Mouse (Mus musculus) liver, embryonic 11.5 days (tissue): Measurements from ENCODE around the gene Gpbar1. TPM values are rescaled to one million over a fixed set of nuclear protein-coding genes. Genes with fewer than 3 reads are reported as not detected.
"Not testable (repeated sequence)": the region's sequence is repeated elsewhere in the genome, so short reads cannot be mapped to it uniquely, and the experiment has no call there.

ENCODE experiments used
- ATAC-seq: fragments of 200-750 bp; cut with Nextera tagmentation; replicated peaks from 2 replicates; pipeline ENCODE4 v1.8.0; 2017; ENCODE audit warnings: moderate number of reproducible peaks, mild to moderate bottlenecking, moderate TSS enrichment, moderate library complexity; ENCODE audit not compliant: low FRiP score
- DNase-seq: peaks from one replicate; pipeline ENCODE4 v3.0.0-alpha.2; 2017; ENCODE audit warnings: low spot score
- H3K27ac ChIP-seq: fragments of 300-500 bp; sonication (generic); 2 replicates; pipeline ENCODE4 v1.5.1; 2014; ENCODE audit warnings: mild to moderate bottlenecking, low read depth, low read length, control low read depth
- H3K27me3 ChIP-seq: fragments of 300-500 bp; sonication (generic); replicated peaks from 2 replicates; pipeline ENCODE4 v1.6.1; 2014; ENCODE audit warnings: low read length, mixed read lengths; ENCODE audit not compliant: control insufficient read depth, insufficient read depth
- H3K36me3 ChIP-seq: fragments of 300-500 bp; sonication (generic); 2 replicates; pipeline ENCODE4 v1.6.1; 2014; ENCODE audit warnings: mild to moderate bottlenecking, low read length, moderate library complexity, mixed read lengths; ENCODE audit not compliant: control insufficient read depth, insufficient read depth
- H3K4me1 ChIP-seq: fragments of 300-500 bp; sonication (generic); replicated peaks from 2 replicates; pipeline ENCODE4 v1.6.1; 2014; ENCODE audit warnings: low read length, mixed read lengths; ENCODE audit not compliant: control insufficient read depth, insufficient read depth
- H3K4me2 ChIP-seq: fragments of 300-500 bp; sonication (generic); 2 replicates; pipeline ENCODE4 v1.6.1; 2014; ENCODE audit warnings: mild to moderate bottlenecking, control low read depth, moderate library complexity
- H3K4me3 ChIP-seq: fragments of 300-500 bp; sonication (generic); 2 replicates; pipeline ENCODE4 v1.5.1; 2014; ENCODE audit warnings: low read depth, low read length, control low read depth
- H3K9ac ChIP-seq: fragments of 300-500 bp; sonication (generic); 2 replicates; pipeline ENCODE4 v1.6.1; 2014; ENCODE audit warnings: low read depth, low read length, control low read depth
- H3K9me3 ChIP-seq: fragments of 300-500 bp; sonication (generic); 2 replicates; pipeline ENCODE4 v1.6.1; 2016; ENCODE audit warnings: low read length, inconsistent platforms, mixed read lengths; ENCODE audit not compliant: control insufficient read depth
- WGBS: fragments of 180-500 bp; shearing (Covaris S2); extraction: QIAGEN DNeasy Blood & Tissue Kit; methylation state at CpG from one replicate; pipeline ENCODE4 v1.1.7; 2014; 5-methylcytosine and 5-hydroxymethylcytosine counted together
- polyA plus RNA-seq: library from polyadenylated mRNA; unstranded; fragments of >200 nt; fragmentation: Nextera tagmentation; extraction: Ambion mirVana; gene quantifications from 2 replicates; pipeline ENCODE4 v1.2.1, GENCODE M21; 2014

The Gpbar1 gene
- polyA plus RNA-seq, 1 experiment from 2014 or later, result 3.2 TPM

DNA sequence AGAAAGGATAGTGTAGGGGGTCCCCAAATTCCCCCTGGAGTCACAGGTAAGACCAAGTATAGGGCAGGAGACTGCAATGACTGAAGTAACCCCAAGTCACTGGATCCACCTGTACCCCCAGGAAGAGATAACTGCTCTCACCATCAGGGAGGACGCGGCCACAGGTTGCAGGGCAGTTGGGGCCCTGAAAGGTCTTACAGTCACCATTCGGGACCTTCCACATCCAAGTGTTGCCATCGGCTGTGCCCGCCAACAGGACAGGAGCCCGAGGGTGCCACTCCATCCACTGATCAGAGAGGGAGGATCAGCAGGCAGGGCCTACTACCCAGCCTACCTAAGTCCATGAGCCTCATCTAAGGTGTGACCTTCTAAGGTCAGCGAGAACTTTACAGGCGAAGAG, 3.5 kb downstream of the Gpbar1 start:
- no peak overlapping the region for H3K27ac ChIP-seq
- WGBS, result 96% methylated on average over 8 of the region's 8 CpGs
- peaks cover 12% of the 10 kb centered on the region for H3K4me1 ChIP-seq
- H3K4me2 ChIP-seq, result no peak overlapping the region
- peaks cover 18% of the 10 kb centered on the region for H3K36me3 ChIP-seq
- no peaks in the 10 kb centered on the region for H3K27me3 ChIP-seq
- ATAC-seq (no peak), DNase-seq (no peak)
- no peak overlapping the region for H3K9ac ChIP-seq
- no peak overlapping the region for H3K4me3 ChIP-seq
- no peaks in the 10 kb centered on the region for H3K9me3 ChIP-seq

DNA sequence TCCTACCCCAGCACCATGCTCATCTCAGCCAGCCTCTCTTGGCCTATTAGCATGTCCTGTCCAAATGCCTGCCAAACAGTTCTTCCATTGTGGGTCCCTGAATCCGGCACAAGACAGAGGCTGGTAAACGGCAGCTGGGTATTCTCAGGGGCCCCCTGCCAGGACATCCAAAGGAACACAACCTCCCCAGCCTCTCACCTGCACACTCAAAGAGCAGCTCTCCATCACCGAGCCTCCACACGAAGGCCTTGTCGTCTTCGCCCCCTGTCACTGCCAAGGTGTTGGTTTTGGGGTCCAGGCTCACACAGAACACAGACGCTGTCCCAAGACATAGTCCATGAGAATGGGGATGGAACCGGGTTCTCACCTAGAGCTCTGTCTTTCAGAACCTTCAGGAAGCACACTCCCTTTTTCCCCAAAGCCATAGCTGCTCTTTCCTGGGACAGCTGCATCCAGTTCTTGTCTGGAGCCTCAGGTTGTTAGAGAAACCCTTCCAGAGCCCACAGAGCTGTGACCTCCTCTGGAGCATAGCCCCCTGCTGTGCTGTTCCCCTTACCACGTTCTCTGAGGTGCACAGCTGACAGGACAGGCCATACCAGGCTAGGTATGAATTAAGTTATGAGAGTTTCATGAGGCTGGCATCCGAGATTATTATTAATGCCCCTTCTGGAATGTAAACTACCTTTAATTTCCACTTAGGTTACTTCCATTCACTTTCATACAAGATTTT, 4.7 kb downstream of the Gpbar1 start:
- Histone ChIP-seq H3K36me3 (peaks cover 18% of the 10 kb centered on the region), H3K9ac (no peak overlapping the region)

DNA sequence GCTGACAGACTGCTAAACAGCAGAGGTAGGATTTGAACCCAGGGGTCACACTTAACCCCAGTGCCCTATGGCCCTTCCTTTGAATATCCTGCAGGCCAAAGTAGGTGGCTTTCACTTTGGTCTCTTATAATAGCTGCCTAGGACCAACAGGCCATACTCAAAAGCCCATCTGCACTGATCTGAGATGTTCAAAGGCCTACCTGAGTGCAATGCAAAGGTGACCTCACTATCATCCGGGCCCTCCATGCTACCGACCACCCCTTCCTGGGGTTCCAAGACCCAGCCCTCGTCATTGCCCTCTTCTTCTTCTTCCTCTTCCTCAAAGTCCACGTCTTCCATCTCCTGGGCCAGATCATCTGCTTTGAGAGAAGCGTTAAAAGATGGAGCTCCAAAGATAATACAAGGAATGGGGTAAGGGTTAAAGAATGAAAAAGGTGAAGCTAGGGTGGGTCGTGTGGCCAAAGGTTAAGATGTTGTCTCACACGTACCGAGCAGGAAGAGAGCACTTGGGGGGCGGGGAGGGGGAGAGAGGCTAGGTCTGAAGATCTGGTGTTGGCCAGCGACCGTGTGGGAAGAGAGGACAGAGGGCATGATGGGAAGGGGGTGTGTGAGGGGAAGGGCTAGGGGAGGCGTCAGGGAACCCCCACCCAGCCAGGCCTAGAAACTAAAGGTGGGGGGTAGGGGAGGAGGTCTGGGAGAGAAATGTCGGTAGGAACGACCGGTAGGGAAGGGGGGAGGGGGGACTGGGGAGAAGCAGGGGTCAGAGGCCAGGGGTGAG, 5.5 kb downstream of the Gpbar1 start:
- H3K27ac ChIP-seq, result peak overlapping the region; percentile 28; the same call in 1 of the 2 replicates
- peaks cover 17% of the 10 kb centered on the region for H3K4me1 ChIP-seq
- 9% methylated on average over 14 of the region's 15 CpGs for WGBS
- H3K36me3 ChIP-seq, result peaks cover 18% of the 10 kb centered on the region
- peak overlapping the region; percentile 74 for H3K9ac ChIP-seq
- H3K9me3 ChIP-seq, result no peaks in the 10 kb centered on the region
- peak overlapping the region; percentile 70 for H3K4me3 ChIP-seq
- ATAC-seq (peak; percentile 44), DNase-seq (peak; percentile 51)
- no peaks in the 10 kb centered on the region for H3K27me3 ChIP-seq
- H3K4me2 ChIP-seq, result peak overlapping the region; percentile 83

More for the DNA sequence above, 4.7 kb downstream of the Gpbar1 start:
- Histone ChIP-seq H3K27ac (no peak overlapping the region), H3K4me3 (peak overlapping the region; percentile 70; the same call in 1 of the 2 replicates), H3K27me3 (no peaks in the 10 kb centered on the region), H3K4me2 (peak overlapping the region; percentile 83), H3K9me3 (no peaks in the 10 kb centered on the region), H3K4me1 (peaks cover 10% of the 10 kb centered on the region)
- DNase-seq, result no peak
- ATAC-seq, result no peak
- WGBS, result 87% methylated on average over 10 of the region's 10 CpGs

DNA sequence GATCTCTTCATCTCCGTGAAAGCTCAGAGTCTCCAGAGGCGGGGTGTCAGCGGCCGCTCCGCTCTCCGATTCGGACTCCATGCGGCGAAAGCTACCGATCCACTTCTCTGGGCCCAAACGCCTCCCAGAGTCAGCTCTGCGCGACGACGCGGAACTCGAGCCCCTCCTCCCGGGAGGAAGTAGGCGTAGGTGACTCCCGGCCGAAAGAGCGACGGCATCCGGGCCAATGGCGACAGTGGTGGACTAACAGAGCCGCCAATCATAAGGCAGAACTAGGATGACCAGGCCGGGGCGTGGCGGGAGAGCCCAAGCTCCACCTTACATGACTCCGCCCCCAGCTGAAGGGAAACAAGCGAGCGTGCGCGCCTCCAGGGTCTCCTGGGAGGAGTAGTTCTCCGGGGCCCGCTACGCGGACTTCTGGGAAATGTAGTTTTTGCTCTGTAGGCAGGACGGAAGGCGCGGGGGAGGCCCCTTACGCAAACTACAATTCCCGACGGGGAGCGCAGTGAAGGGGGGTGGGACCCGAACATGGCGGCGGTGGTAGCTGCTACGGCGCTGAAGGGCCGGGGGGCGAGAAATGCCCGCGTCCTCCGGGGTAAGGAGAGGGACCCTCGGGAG, 6.3 kb downstream of the Gpbar1 start, which contains the start of the genes Aamp and Pnkd:
TSS of gene Aamp (minus strand) at position 196 of the 618 bp plus-strand sequence.
TSS of gene Pnkd (plus strand) at position 388 of the 618 bp plus-strand sequence.
- H3K4me2 ChIP-seq, result peak within 1 kb of the TSS; percentile 83
- no peaks in the 10 kb centered on the region for H3K27me3 ChIP-seq
- peak within 1 kb of the TSS; percentile 28; the same call in 1 of the 2 replicates for H3K27ac ChIP-seq
- peaks cover 18% of the 10 kb centered on the region for H3K36me3 ChIP-seq
- H3K9ac ChIP-seq, result peak within 1 kb of the TSS; percentile 74
- H3K9me3 ChIP-seq, result no peaks in the 10 kb centered on the region
- peak within 1 kb of the TSS; percentile 70 for H3K4me3 ChIP-seq
- DNase-seq, result peak; percentile 99
- peak; percentile 95 for ATAC-seq
- WGBS, result under 1% methylated on average over 56 of the region's 56 CpGs
- peaks cover 17% of the 10 kb centered on the region for H3K4me1 ChIP-seq

DNA sequence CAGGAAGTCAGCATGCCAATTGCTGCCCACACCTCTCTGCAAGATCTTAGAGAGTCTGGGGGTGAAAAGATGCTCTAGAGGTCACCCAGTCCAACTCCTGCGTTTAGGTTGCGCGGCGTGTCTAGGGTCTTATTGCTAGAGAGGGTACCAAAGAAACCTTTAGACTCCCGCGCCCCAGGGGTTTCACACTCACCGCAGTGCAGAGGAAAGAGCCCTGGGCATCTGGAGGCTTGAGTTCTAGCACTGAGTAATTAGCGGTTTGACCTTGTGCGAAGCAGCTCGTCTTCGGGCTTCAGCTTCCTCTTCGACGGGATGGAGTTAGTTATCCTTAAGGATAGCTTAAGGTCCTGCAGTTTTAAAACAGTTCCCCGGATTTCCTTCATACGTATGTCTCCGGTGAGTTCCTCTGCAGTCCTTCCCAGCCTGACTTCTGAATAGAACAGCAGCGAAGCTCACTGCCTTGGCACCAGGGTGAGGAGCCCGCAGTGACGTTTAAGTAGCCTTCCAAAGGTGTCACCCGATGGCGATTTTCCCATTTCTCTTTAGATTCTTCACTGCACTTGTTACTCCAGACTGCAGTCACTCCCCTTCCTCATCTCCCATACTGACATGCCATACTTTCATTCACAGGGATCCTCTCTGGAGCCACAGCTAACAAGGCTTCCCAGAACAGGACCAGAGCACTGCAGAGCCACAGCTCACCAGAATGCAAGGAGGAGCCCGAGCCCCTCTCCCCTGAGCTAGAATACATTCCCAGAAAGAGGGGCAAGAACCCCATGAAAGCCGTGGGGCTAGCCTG, 7.1 kb downstream of the Gpbar1 start:
- WGBS, result 3% methylated on average over 23 of the region's 23 CpGs
- peaks cover 18% of the 10 kb centered on the region for H3K36me3 ChIP-seq
- H3K4me2 ChIP-seq, result peak overlapping the region; percentile 69
- H3K9ac ChIP-seq, result peak overlapping the region; percentile 68
- H3K9me3 ChIP-seq, result no peaks in the 10 kb centered on the region
- H3K27ac ChIP-seq, result no peak overlapping the region
- ATAC-seq, result peak; percentile 1; the same call in 1 of the 2 replicates
- DNase-seq, result peak; percentile 56
- H3K27me3 ChIP-seq, result no peaks in the 10 kb centered on the region
- H3K4me3 ChIP-seq, result peak overlapping the region; percentile 70
- H3K4me1 ChIP-seq, result peaks cover 17% of the 10 kb centered on the region

DNA sequence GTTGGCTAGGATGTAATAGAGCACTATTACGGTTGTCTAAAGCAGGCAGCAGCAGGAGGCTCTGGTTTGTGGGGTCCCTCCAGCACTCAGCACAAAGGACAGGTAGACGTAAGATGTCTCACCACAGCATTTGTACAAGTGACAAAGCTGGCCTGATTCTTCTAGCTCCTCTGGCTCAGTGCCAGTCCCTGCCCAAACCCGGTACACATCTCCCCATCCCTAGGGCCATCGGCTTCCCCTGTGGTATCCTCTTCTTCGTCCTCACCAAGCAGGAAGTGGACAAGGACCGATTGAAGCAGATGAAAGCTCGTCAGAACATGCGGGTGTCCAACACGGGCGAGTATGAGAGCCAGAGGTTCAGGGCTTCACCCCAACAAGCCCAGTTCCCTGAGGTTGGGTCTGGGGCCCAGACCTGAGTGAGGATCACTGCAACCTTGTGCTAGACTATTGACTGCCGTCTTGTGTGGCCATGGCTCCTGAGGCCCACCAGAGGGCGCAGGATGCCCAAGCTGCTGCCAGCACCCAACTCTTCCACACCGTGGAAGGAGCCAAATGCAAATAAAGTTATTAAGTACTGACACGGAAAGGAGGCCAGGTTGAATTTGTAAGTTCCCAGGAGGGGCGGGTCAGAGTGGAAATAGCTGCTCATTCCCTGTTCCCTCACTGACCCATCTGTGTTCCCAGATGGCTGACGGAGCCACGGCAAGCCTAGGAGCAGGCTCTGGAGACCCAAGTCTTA, 8.7 kb downstream of the Gpbar1 start:
- Histone ChIP-seq H3K36me3 (peaks cover 10% of the 10 kb centered on the region), H3K4me1 (peaks cover 17% of the 10 kb centered on the region)
- not testable (repeated sequence) for H3K27ac ChIP-seq, DNase-seq, H3K4me2 ChIP-seq, ATAC-seq, H3K4me3 ChIP-seq, H3K9me3 ChIP-seq, H3K27me3 ChIP-seq, H3K9ac ChIP-seq
- 62% methylated on average over 15 of the region's 17 CpGs for WGBS

DNA sequence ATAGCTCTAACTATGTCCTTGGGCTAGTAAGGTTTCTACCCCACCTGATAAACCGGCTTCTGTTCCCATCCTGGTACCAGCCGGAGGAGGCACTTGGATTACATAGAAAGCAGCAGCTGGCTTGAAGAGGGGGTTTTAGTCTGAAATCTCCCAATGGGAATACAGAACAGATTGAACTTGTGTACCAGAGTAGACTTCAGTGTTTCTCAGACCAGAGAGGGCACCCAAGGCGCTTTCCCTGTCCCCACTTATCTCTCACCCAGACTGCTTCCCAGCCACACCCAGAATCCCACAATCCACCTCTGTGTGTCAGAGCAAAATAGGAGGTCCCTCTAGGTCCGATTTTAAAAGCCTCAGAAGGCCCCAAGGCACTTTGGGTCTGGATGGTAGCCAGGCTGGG, 10.0 kb downstream of the Gpbar1 start:
- 0 out of 2 replicates have a peak overlapping the region, but pooled peaks have one; percentile 2 for H3K9ac ChIP-seq

More for the DNA sequence above, 10.0 kb downstream of the Gpbar1 start:
- no peak overlapping the region for H3K4me2 ChIP-seq
- no peak for ATAC-seq
- 74% methylated on average over 4 of the region's 4 CpGs for WGBS
- H3K4me3 ChIP-seq, result no peak overlapping the region
- no peak for DNase-seq
- H3K27ac ChIP-seq, result no peak overlapping the region
- no peaks in the 10 kb centered on the region for H3K9me3 ChIP-seq
- H3K4me1 ChIP-seq, result peaks cover 14% of the 10 kb centered on the region
- H3K36me3 ChIP-seq, result peaks cover 9% of the 10 kb centered on the region
- no peaks in the 10 kb centered on the region for H3K27me3 ChIP-seq
